Mouse (Mus musculus) liver, embryonic 14.5 days (tissue): ENCODE results near the gene Cd6. TPM values are rescaled to one million over a fixed set of nuclear protein-coding genes. Genes with fewer than 3 reads are reported as not detected.

Source experiments
- ATAC-seq: fragments of 200-750 bp; cut with Nextera tagmentation; 2 replicates; pipeline ENCODE4 v1.8.0; 2017; ENCODE audit warnings: moderate number of reproducible peaks, mild to moderate bottlenecking, moderate library complexity; ENCODE audit not compliant: insufficient read depth
- DNase-seq, 3 experiments: peaks; one replicate each; pipeline ENCODE4 v3.0.0-alpha.2; 2012 to 2013; ENCODE audit warnings: low read depth in 3 of 3, low spot score in 3 of 3
- H3K27ac ChIP-seq: fragments of 300-500 bp; sonication (generic); 2 replicates; pipeline ENCODE4 v1.5.1; 2014; ENCODE audit warnings: moderate library complexity, mild to moderate bottlenecking, control low read depth, inconsistent platforms
- H3K27me3 ChIP-seq: fragments of 300-500 bp; sonication (generic); 2 replicates; pipeline ENCODE4 v1.6.1; 2014; ENCODE audit warnings: mild to moderate bottlenecking, low read length, moderate library complexity; ENCODE audit not compliant: control insufficient read depth, insufficient read depth
- H3K36me3 ChIP-seq: fragments of 300-500 bp; sonication (generic); replicated peaks from 2 replicates; pipeline ENCODE4 v1.6.1; 2014; ENCODE audit warnings: low read depth; ENCODE audit not compliant: control insufficient read depth, insufficient read depth
- H3K4me1 ChIP-seq, 2 experiments: fragments of 200-500 bp in 1 of 2; fragments of 300-500 bp in 1 of 2; sonication (generic) in 1 of 2; replicated peaks; 2 replicates each; pipeline ENCODE4 v1.6.1; 2012 to 2014; ENCODE audit warnings: antibody characterized with exemption in 1 of 2, inconsistent platforms in 1 of 2, low read length in 1 of 2; ENCODE audit not compliant: control insufficient read depth in 2 of 2, insufficient read depth in 2 of 2
- H3K4me2 ChIP-seq: fragments of 300-500 bp; sonication (generic); 2 replicates; pipeline ENCODE4 v1.6.1; 2014; ENCODE audit warnings: low read depth, mild to moderate bottlenecking, control low read depth, moderate library complexity
- H3K4me3 ChIP-seq, 2 experiments: fragments of 200-500 bp in 1 of 2; fragments of 300-500 bp in 1 of 2; sonication (generic) in 1 of 2; 2 replicates each; pipeline ENCODE4 v1.5.1; 2012 to 2014; ENCODE audit warnings: low read depth in 2 of 2, low read length in 2 of 2, mild to moderate bottlenecking in 2 of 2, control low read depth in 1 of 2, inconsistent platforms in 1 of 2, moderate library complexity in 1 of 2; ENCODE audit not compliant: insufficient read depth in 1 of 2
- H3K9ac ChIP-seq: fragments of 300-500 bp; sonication (generic); replicated peaks from 2 replicates; pipeline ENCODE4 v1.6.1; 2014; ENCODE audit warnings: mild to moderate bottlenecking, control low read depth, moderate library complexity
- H3K9me3 ChIP-seq: fragments of 300-500 bp; sonication (generic); 2 replicates; pipeline ENCODE4 v1.6.1; 2016; ENCODE audit warnings: low read length, mixed read lengths; ENCODE audit not compliant: control insufficient read depth
- CTCF ChIP-seq: IDR thresholded peaks from 2 replicates; pipeline ENCODE4 v1.5.1; 2016; ENCODE audit warnings: antibody characterized with exemption, low read depth, control low read depth
- EP300 ChIP-seq: IDR thresholded peaks from 2 replicates; pipeline ENCODE4 v1.6.1; 2016; ENCODE audit warnings: antibody characterized with exemption, low read depth
- WGBS: fragments of 180-500 bp; shearing (Covaris S2); extraction: QIAGEN DNeasy Blood & Tissue Kit; methylation state at CpG from one replicate; pipeline ENCODE4 v1.1.7; 2014; ENCODE audit not compliant: insufficient replicate concordance; 5-methylcytosine and 5-hydroxymethylcytosine counted together
- polyA plus RNA-seq, 2 experiments: library from polyadenylated mRNA; depleted of rRNA in 1 of 2; stranded (reverse) in 1 of 2; unstranded in 1 of 2; fragments of >200 nt; fragmentation: Nextera tagmentation in 1 of 2; extraction: Ambion mirVana in 1 of 2; gene quantifications; 2 replicates each; pipeline versions ENCODE4 v1.2.1 to v1.2.3; 2012 to 2014

Gene Cd6
- polyA plus RNA-seq, 2 experiments: not detected

GRCm38 (mm10) chr19:10835671-10836070, 5.8 kb upstream of the Cd6 start:
- no peak for ATAC-seq
- Histone ChIP-seq H3K27ac (no peak overlapping the region), H3K9ac (no peak overlapping the region), H3K4me3 (no peak overlapping the region), H3K4me2 (no peak overlapping the region), H3K27me3 (no peaks in the 10 kb centered on the region), H3K36me3 (no peaks in the 10 kb centered on the region), H3K9me3 (no peaks in the 10 kb centered on the region), H3K4me1 (no peaks in the 10 kb centered on the region)
- TF ChIP-seq EP300: no peak
- DNase-seq: no peak
- WGBS: 31% methylated on average over 3 of the region's 3 CpGs

GRCm38 (mm10) chr19:10833611-10834010, 3.8 kb upstream of the Cd6 start:
- Histone ChIP-seq H3K9ac (no peak overlapping the region), H3K27ac (no peak overlapping the region), H3K4me1 (no peaks in the 10 kb centered on the region), H3K27me3 (no peaks in the 10 kb centered on the region), H3K36me3 (no peaks in the 10 kb centered on the region), H3K4me2 (no peak overlapping the region), H3K4me3 (no peak overlapping the region), H3K9me3 (no peaks in the 10 kb centered on the region)
- ATAC-seq (no peak), DNase-seq (no peak)
- TF ChIP-seq EP300: no peak
- TF ChIP-seq CTCF: no peak
- WGBS: 42% methylated on average over 3 of the region's 3 CpGs

GRCm38 (mm10) chr19:10832030-10832429, 2.2 kb upstream of the Cd6 start:
- Histone ChIP-seq H3K4me1 (no peaks in the 10 kb centered on the region), H3K9me3 (no peaks in the 10 kb centered on the region), H3K9ac (no peak overlapping the region), H3K27me3 (no peaks in the 10 kb centered on the region), H3K36me3 (no peaks in the 10 kb centered on the region), H3K27ac (no peak overlapping the region), H3K4me3 (no peak overlapping the region), H3K4me2 (no peak overlapping the region)
- no peak for TF ChIP-seq CTCF
- TF ChIP-seq EP300: no peak
- ATAC-seq (no peak), DNase-seq (no peak)
- WGBS: 47% methylated on average over 3 of the region's 3 CpGs

- Histone ChIP-seq H3K27me3 (no peaks in the 10 kb centered on the region), H3K4me3 (no peak overlapping the region), H3K4me1 (no peaks in the 10 kb centered on the region), H3K4me2 (no peak overlapping the region), H3K9me3 (no peaks in the 10 kb centered on the region), H3K9ac (no peak overlapping the region), H3K27ac (no peak overlapping the region), H3K36me3 (no peaks in the 10 kb centered on the region)
- WGBS: 9% methylated on average over 5 of the region's 5 CpGs
- peak; percentile 27 to 33 (median 29) for DNase-seq
- TF ChIP-seq EP300 (no peak), CTCF (peak; percentile 71)
- ATAC-seq: no peak
These were observed 1.6 kb upstream of the Cd6 start for GRCm38 (mm10) chr19:10831424-10831823.

- Histone ChIP-seq H3K9ac (no peak overlapping the region), H3K4me3 (no peak overlapping the region), H3K9me3 (no peaks in the 10 kb centered on the region), H3K36me3 (no peaks in the 10 kb centered on the region), H3K27ac (no peak overlapping the region), H3K4me1 (peaks cover 0 to 2% of the 10 kb centered on the region in 2 experiments; a peak in 1 of 4 replicates), H3K27me3 (no peaks in the 10 kb centered on the region), H3K4me2 (no peak overlapping the region)
- no peak for ATAC-seq
- 62% methylated on average over 5 of the region's 5 CpGs for WGBS
- no peak for DNase-seq
- TF ChIP-seq CTCF (no peak), EP300 (no peak)
These were observed 1.5 kb downstream of the Cd6 start for GRCm38 (mm10) chr19:10828321-10828720.

GRCm38 (mm10) chr19:10824061-10824460, 5.8 kb downstream of the Cd6 start:
- peaks cover 0 to 2% of the 10 kb centered on the region in 2 experiments; a peak in 2 of 4 replicates for H3K4me1 ChIP-seq
- no peak overlapping the region for H3K4me2 ChIP-seq
- H3K9me3 ChIP-seq: no peaks in the 10 kb centered on the region
- ATAC-seq (no peak), DNase-seq (no peak)
- no peak overlapping the region for H3K9ac ChIP-seq
- H3K27ac ChIP-seq: no peak overlapping the region
- 61% methylated on average over 7 of the region's 7 CpGs for WGBS
- no peak overlapping the region for H3K4me3 ChIP-seq
- H3K27me3 ChIP-seq: no peaks in the 10 kb centered on the region
- TF ChIP-seq CTCF: no peak
- TF ChIP-seq EP300: no peak
- no peaks in the 10 kb centered on the region for H3K36me3 ChIP-seq
